Comparison of ENCODE assay signal across 9 mouse cellular contexts in the genomic region with DNA sequence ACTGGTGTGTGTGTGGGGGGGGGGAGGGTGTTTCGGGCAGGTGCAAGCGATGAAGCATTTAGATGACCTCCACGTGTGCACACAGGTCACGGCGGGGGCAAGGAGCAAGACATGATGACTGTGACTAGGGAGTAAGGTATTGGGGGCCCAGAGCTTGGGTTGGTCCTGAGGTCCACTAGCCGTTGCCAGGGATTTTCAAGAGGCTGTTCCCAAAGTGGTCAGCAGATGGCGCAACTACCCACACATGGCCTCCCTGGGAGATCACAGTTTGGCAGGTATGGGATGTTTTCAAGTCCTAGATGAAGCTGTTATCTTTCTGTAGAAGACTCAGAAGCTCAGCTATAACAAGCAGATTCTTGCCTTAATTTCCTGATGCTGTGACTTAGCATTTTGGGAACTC. TPM values are rescaled to one million over a fixed set of nuclear protein-coding genes. Genes with fewer than 3 reads are reported as not detected.
DNase-seq lines count a peak whose midpoint lies in the region.
"Had no signal": no experiment of that assay in that cellular context is flagged by ENCODE, and none has a peak within 500 bp of the region (broad histone marks: within the 10 kb centered on the region; RNA-seq: fewer than 3 reads in every experiment).

No protein-coding gene starts in this region.

- whole genome bisulfite sequencing in heart, embryonic 10.5 days = 10% methylated on average over 7 of the region's 7 CpGs

- H3K36me3 ChIP-seq in heart, embryonic 10.5 days = peaks cover 7% of the 10 kb centered on the region

- DNase-seq in heart, adult 11 months = peak; percentile 95
- DNase-seq in heart, embryonic 10.5 days (ENCODE audit: low spot score) = no peak
- DNase-seq in 416B (ENCODE audit: low read depth) = peak; percentile 66
- peak; percentile 85 for DNase-seq in adrenal gland, postnatal 10 days
- DNase-seq in embryo, embryonic 9.5 days (ENCODE audit: extremely low spot score) = peak; percentile 77
- DNase-seq in kidney, postnatal 36 days = peak; percentile 67 to 89
- peak; percentile 77 for DNase-seq in lung, postnatal 25 days (ENCODE audit: low spot score)
- DNase-seq in spleen, postnatal 36 days (ENCODE audit: low spot score in 2 of 2) = peak; percentile 30 to 47

- peaks cover 25% of the 10 kb centered on the region for H3K4me1 ChIP-seq in heart, embryonic 10.5 days

- peaks cover under 1% of the 10 kb centered on the region for H3K27me3 ChIP-seq in heart, embryonic 10.5 days (ENCODE audit: insufficient read depth, poor library complexity, severe bottlenecking)

- no peak overlapping the region for H3K27ac ChIP-seq in heart, embryonic 10.5 days
- H3K27ac ChIP-seq: lung, embryonic 15.5 days had no signal

- no peaks in the 10 kb centered on the region for H3K9me3 ChIP-seq in heart, embryonic 10.5 days
- H3K9me3 ChIP-seq: lung, embryonic 15.5 days had no signal

- no peak overlapping the region for H3K4me3 ChIP-seq in heart, embryonic 10.5 days
- H3K4me3 ChIP-seq: lung, embryonic 15.5 days had no signal

RNA-seq across cellular contexts. Expression of gene Tprgl, which starts 2.8 kb away (rescaled TPM):
- polyA plus RNA-seq in heart, embryonic 10.5 days (2016; fragmentation: Nextera tagmentation; extraction: Ambion mirVana) = 125 and 140 TPM in 2 replicates
- total RNA-seq in adrenal gland, postnatal 10 days (2021) = 100 to 1,000 TPM; 111 to 120 TPM

RNA-seq across cellular contexts. Expression of gene Megf6, which starts 7.2 kb away (rescaled TPM):
- polyA plus RNA-seq in heart, embryonic 10.5 days (2016; fragmentation: Nextera tagmentation; extraction: Ambion mirVana) = 8.7 and 13.5 TPM in 2 replicates
- 10 to 100 TPM in 1 of 2 experiments, 1 to 10 TPM in 1; 9.5 to 10.3 TPM for total RNA-seq in adrenal gland, postnatal 10 days (2021)

RNA-seq across cellular contexts. Expression of gene Wrap73, which starts 21.1 kb away (rescaled TPM):
- 27.7 and 33.2 TPM in 2 replicates for polyA plus RNA-seq in heart, embryonic 10.5 days (2016; fragmentation: Nextera tagmentation; extraction: Ambion mirVana)
- total RNA-seq in adrenal gland, postnatal 10 days (2021) = 10 to 100 TPM; 15.2 to 19.1 TPM

RNA-seq across cellular contexts. Expression of gene Trp73, which starts 23.3 kb away (rescaled TPM):
- polyA plus RNA-seq in heart, embryonic 10.5 days (2016; fragmentation: Nextera tagmentation; extraction: Ambion mirVana) = 0.09 TPM in 1 of 2 replicates, not detected in the other
- under 1 TPM in 1 of 2 experiments, not detected in 1; 0.15 TPM for total RNA-seq in adrenal gland, postnatal 10 days (2021)
